Mouse (Mus musculus) CH12.LX (cell line): ENCODE results near the gene Atp23.

Source experiments
- CHD1 ChIP-seq: IDR thresholded peaks from 2 replicates; pipeline ENCODE4 v1.6.1; 2012; ENCODE audit warnings: low read depth, low read length, improper control_type of control experiment, inconsistent platforms
- CTCF ChIP-seq, 2 experiments: IDR thresholded peaks in 1 of 2; conservative IDR thresholded peaks in 1 of 2; 2 replicates each; pipeline ENCODE4 v1.5.1; 2011 to 2012; ENCODE audit warnings: low read depth in 2 of 2, low read length in 2 of 2, improper control_type of control experiment in 1 of 2, inconsistent platforms in 1 of 2, mild to moderate bottlenecking in 1 of 2, moderate library complexity in 1 of 2
- E2F4 ChIP-seq: IDR thresholded peaks from 2 replicates; pipeline ENCODE4 v1.6.1; 2011; ENCODE audit warnings: low read depth, low read length, improper control_type of control experiment; ENCODE audit not compliant: insufficient replicate concordance
- ELF1 ChIP-seq: IDR thresholded peaks from 2 replicates; pipeline ENCODE4 v1.6.1; 2014; ENCODE audit warnings: low read depth, mild to moderate bottlenecking, inconsistent platforms, low read length, improper control_type of control experiment
- GABPA ChIP-seq: IDR thresholded peaks from 2 replicates; pipeline ENCODE4 v1.6.1; 2012; ENCODE audit warnings: low read depth, low read length, improper control_type of control experiment, inconsistent platforms; ENCODE audit not compliant: insufficient replicate concordance
- HCFC1 ChIP-seq: IDR thresholded peaks from 2 replicates; pipeline ENCODE4 v1.6.1; 2012; ENCODE audit warnings: low read depth, mild to moderate bottlenecking, inconsistent platforms, low read length, improper control_type of control experiment
- MAFK ChIP-seq: IDR thresholded peaks from 2 replicates; pipeline ENCODE4 v1.6.1; 2011; ENCODE audit warnings: low read length, improper control_type of control experiment; ENCODE audit not compliant: insufficient replicate concordance
- MXI1 ChIP-seq: IDR thresholded peaks from 2 replicates; pipeline ENCODE4 v1.6.1; 2011; ENCODE audit warnings: mild to moderate bottlenecking, low read depth, low read length, improper control_type of control experiment
- POLR2A ChIP-seq: IDR thresholded peaks from 2 replicates; pipeline ENCODE4 v1.6.1; 2011; ENCODE audit warnings: low read depth, mild to moderate bottlenecking, improper control_type of control experiment, low read length
- RCOR1 ChIP-seq: conservative IDR thresholded peaks from 2 replicates; pipeline ENCODE4 v1.6.1; 2012; ENCODE audit warnings: low read depth, mild to moderate bottlenecking, inconsistent platforms, low read length, improper control_type of control experiment
- USF1 ChIP-seq: IDR thresholded peaks from 2 replicates; pipeline ENCODE4 v1.6.1; 2014; ENCODE audit warnings: low read depth, mild to moderate bottlenecking, inconsistent platforms, low read length, improper control_type of control experiment
- USF2 ChIP-seq: conservative IDR thresholded peaks from 2 replicates; pipeline ENCODE4 v1.6.1; 2011; ENCODE audit warnings: low read depth, low read length, improper control_type of control experiment

GRCm38 (mm10) chr10:126930270-126931121, 29.3 kb upstream of the Atp23 start:
- TF ChIP-seq GABPA (no peak), USF2 (no peak), POLR2A (no peak), RCOR1 (no peak), MAFK (no peak), CTCF (conservative IDR thresholded peaks at IDR 0.05 in 1 of 2, IDR thresholded peaks at IDR 0.05 in 1 of 2; ENCODE audit: low read depth in 2 of 2, low read length in 2 of 2) (no peak), HCFC1 (no peak), USF1 (no peak), CHD1 (no peak), E2F4 (no peak), ELF1 (no peak), MXI1 (no peak)
